Mouse (Mus musculus) lung, adult 2 months (tissue): ENCODE results near the gene Lrrc55.
A peak's percentile ranks its signal among the peaks of the same experiment; 100 is the strongest.

Source experiments
- CTCF ChIP-seq: fragments of 200-500 bp; IDR thresholded peaks from 2 replicates; pipeline ENCODE4 v1.5.1; 2011; ENCODE audit warnings: mild to moderate bottlenecking, low read length, control low read depth; ENCODE audit not compliant: insufficient read depth
- POLR2A ChIP-seq: fragments of 200-500 bp; IDR thresholded peaks from 2 replicates; pipeline ENCODE4 v1.6.1; 2011; ENCODE audit warnings: low read depth, mild to moderate bottlenecking, control low read depth, low read length, borderline replicate concordance; ENCODE audit errors: extremely low read depth

DNA sequence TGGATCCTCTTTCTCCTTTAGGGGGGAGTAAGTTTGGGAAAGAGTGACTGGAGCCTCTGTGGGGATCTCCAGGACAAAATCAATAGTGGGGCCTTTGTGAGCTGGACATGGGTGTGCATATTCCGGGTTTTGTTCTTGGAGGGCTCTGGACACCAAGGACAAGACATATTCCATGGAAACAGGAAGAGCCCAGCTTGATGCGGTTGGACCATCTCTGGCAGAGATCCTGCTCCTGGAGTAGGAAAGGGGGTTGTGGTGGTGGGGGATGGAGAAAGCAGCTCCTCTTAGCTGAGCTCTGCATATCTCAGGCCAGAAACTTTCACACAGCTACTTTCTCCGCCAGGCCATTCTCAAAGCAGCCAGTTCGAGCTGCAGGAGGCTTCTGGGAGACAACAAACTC, 57.6 kb downstream of the Lrrc55 start:
- TF ChIP-seq POLR2A: 0 out of 2 replicates have a peak, but pooled peaks have one; percentile 4
- TF ChIP-seq CTCF: no peak
